Mouse (Mus musculus) left cerebral cortex, postnatal 25 days (tissue): ENCODE measurements around the gene Chchd4. TPM values are rescaled to one million over a fixed set of nuclear protein-coding genes. Genes with fewer than 3 reads are reported as not detected.
"Not testable (repeated sequence)": the region's sequence is repeated elsewhere in the genome, so short reads cannot be mapped to it uniquely, and the experiment has no call there.

Source experiments
- DNase-seq, 2 experiments: peaks; one replicate each; pipeline ENCODE4 v3.0.0; 2022; ENCODE audit warnings: low spot score in 2 of 2, mixed read lengths in 1 of 2
- intact Hi-C: fragments of 180-260 bp; cut with DNase I; formaldehyde crosslinking; loops from one replicate; pipeline ENCODE4 v1.15.1; 2025
- total RNA-seq, 2 experiments: library from RNA; stranded (reverse); gene quantifications; 2 replicates each; pipeline ENCODE4 v1.2.3; 2021

Chchd4 gene
- total RNA-seq, 2 experiments from 2014 or later, result 19.5 to 20.9 TPM

DNA sequence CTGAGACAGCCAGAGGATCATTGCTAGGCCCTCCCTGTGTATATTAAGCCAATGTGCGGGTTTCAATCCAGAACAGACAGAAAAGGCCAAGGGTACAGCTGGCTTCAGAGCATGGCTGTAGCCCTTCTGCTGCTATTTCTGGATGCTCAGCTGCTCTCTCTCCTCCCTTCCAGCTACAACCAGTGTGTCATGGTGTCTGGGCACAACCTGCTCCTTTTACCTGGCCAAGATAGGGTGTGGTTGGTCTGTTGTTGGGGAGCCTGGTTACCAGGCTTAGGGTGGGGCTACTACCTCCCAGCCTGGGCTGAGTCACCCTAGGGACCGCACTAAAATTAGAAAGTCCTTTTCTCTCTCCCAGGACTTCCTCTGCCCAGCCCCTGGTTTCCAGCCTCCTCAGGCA lies 10.0 kb upstream of the Chchd4 start:
- intact Hi-C loops, result no loop called here
- no peak for DNase-seq

DNA sequence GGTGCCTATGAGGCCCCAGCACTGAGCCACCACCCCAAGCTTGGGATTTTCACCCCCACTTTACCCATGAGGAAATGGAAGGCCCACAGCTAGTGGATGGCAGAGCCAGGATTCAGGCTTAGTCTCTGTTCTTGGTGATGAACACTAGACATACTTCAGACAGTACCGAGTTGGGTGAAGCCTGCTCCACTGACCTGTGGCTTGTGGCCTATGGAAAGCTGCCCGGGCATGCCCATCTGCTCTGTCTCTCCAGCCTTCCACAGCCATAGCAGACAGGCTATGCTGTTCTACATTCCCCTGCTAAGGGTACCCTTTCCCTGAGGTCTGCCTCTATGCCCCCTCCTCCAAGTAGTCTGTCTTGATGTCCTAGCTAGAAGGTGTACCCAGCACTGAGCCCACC lies 3.2 kb upstream of the Chchd4 start:
- intact Hi-C loops, result no loop called here

DNA sequence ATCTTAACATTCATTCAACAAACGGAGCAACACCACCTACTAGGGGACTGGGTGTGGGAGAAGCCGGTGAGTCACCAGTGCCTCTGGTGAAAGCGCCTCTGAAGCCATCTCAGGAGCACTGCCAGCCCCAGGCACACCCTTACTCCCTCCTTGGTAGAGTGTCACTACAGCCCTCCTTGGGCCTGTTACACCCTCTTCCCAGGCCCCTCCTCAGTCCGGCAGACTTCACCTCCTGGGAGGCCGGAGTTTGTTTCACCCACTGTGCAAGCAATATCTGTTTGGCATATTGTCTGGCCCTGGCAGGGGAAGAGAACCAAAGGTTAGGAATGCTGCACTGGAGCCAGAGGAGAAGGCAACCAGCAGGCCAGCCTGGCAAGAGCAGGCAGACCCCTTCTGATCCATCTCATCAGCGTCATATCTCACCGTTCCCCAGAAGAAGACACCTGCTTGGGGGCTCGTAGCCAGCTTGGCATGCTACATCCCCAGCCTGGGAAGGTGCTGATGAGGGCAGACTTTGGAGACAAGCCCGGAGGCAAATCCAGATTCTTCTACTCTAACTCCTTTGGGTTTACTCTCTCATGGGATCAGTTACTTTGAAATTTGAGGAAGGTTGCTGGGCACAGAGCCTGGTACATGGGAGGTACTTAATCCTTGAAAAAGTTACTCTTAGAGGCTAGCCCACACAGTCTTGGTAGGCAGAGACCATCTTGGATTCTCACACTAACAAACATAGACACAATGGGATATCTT lies 1.3 kb upstream of the Chchd4 start:
- peak in 1 of 2 experiments; percentile 69 for DNase-seq
- intact Hi-C loops, result no loop called here

More for the DNA sequence above, 3.2 kb upstream of the Chchd4 start:
- no peak for DNase-seq

DNA sequence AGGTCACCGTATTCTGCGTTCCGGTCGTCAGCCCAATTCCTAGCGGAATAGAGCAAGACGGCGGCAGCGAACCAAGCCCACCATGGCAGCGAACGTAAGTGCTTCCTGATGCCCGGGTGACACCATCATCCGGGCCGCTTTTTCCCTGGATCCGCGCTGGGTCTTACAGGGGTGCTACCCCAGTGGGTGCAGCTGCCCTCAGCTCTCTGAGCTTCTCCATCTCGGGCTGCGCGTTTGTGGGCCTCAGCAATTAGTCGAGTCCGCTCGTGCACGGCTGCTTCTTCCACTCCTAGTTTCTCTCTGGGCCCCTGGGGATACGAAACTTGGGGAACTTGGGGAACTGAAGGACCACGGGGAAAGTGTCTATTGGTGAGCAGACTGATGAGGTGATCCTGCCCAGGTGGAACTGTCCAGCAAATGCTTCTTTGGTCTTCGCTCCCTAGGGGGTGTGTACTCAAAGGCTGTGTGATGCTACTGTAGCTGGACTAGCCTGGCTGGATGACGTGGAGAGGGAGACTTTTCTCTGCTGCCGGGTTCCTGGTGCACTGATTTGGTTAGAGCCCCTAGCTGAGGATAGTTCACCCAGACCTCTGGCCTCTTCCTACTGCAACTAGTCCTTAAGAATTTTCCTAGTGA lies 577 bp upstream of the Chchd4 start:
- no peak for DNase-seq
- intact Hi-C loops, result loop anchor here (1.0 kb wide), 1 partner anchor 41 kb away; the partner anchor contains the start of genes Lsm3 and Xpc

DNA sequence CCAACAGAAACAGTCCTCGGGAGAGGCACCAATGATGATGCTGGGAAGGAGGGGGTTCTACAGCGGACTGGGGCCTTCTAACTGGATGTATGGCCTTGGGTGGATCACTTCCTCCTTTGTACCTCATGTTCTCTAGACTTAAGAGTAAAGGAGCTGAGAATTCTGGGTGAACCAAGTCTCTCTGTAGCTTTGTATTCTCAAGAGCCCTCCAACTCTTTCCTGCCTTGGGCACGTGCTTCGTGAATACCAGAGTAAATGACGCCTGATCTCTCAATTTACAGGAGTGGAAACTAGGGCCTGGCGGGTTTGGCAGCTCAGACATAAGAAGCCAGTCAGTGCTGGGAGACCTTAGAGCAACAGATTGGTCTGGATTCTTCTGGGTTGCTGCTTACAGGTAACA lies 1.0 kb downstream of the Chchd4 start:
- intact Hi-C loops, result no loop called here

DNA sequence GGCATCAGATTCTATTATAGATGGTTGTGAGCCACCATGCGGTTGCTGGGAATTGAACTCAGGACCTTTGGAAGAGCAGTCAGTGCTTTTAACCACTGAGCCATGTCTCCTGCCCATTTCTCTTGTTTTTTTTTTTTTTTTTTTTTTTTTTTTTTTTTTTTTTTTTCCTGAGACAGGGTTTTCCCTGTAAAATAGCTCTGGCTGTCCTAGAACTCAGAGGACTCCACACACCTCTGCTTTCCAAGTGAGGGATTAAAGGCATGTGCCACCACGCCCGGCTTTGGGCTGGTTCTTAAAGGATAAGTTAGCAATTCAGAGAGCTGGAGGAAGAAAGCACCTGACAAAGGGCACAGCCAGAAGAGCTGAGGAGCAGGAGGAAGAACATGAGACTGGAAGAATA lies 1.9 kb downstream of the Chchd4 start:
- intact Hi-C loops, DNase-seq: not testable (repeated sequence)

More for the DNA sequence above, 1.0 kb downstream of the Chchd4 start:
- DNase-seq, result no peak

DNA sequence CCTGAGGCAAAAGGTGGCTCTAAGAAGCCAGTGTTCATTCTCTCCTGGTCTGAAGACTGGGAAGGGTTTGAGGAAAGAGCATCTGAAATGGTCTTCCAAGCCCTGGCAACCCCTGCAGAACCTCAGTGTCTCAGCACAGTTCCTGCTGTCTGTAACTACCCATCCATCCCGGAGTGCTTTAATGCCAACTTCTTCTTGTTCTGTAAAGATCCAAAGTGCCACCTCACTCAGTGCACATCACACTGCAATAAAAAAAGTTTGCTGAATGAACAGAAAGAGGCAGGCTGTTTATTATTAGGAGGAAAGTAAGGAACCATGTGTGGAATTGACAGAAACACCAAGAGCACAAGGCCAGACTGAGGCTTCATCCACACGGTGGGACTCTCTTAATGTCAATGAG lies 2.6 kb downstream of the Chchd4 start:
- intact Hi-C loops, result no loop called here
- DNase-seq, result no peak

DNA sequence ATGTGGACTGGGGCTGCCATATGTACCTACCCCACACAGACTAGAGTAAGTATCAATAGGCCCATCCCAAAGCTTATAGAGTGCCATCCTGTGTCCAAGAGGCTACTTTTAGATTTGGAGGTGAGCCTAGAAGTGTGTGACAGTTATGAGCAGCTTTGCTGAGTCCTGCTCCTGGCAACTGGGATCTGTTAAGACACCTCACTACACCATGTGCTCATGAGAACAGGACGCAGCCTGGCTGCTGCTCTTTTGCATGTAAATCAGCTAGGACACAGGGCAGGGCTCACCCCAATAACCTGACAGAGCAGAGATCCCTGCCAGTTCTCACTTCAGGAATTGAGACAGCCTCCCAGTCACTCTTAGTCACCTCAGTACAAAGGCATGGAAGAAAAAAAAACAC lies 6.2 kb downstream of the Chchd4 start:
- no peak for DNase-seq
- intact Hi-C loops, result no loop called here

DNA sequence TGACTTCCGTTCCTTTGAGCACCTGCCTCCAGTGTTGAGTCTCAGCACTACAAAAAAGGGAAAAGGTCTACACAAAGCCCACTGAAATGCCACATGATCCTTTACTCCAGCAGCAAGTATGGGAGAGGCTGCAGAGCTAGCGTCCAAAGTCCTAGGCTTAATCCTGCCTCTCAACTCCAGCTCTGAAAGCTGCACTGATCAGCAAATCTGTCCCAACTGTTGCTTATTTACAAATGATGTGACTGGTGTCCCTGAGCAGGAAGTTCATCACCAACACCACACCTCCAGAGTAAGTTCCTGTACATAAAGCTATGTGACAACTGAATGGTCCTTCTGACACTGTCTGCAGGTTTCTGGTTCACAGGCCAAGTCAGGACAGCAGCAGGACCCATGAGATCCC lies 7.6 kb downstream of the Chchd4 start:
- no peak for DNase-seq
- intact Hi-C loops, result no loop called here

DNA sequence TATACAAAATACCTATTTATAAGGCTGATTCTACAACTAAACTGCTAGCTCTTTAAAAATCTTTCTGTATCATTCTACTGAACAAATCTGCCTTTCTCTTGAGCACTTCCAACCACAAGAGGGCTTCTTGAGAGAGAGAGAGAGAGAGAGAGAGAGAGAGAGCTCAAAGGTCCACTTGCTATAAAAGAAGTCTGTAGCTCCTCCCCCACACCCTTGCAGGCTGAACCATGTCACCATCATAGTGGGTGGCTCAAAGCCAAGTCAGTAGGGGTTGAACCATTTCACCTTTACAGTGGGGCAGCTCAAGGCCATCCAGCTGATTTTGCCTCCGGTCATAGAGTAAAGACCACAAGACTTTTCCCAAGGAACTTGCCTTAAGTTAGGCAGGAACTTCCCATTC lies 13.9 kb downstream of the Chchd4 start:
- intact Hi-C loops, result no loop called here

DNA sequence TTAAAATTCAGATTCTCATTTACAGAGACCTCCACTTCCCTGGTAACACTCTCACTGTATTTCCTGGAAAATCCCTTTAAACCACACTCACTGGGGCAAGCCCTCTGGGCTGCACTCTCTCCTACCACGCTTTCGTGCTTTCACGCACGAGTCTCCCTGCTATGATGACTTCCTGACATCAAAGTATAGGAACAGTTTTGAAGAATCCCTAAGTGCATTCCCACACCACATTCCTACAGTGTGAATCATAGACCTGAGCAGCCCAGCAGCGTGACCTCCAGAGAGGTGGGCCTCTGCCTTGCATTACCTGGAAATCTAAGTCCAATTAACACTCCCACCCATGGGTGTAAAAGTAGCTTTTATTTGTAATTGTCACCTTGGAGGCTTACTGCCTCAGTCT lies 18.8 kb downstream of the Chchd4 start:
- DNase-seq, result no peak
- intact Hi-C loops, result no loop called here

More for the DNA sequence above, 13.9 kb downstream of the Chchd4 start:
- no peak for DNase-seq

DNA sequence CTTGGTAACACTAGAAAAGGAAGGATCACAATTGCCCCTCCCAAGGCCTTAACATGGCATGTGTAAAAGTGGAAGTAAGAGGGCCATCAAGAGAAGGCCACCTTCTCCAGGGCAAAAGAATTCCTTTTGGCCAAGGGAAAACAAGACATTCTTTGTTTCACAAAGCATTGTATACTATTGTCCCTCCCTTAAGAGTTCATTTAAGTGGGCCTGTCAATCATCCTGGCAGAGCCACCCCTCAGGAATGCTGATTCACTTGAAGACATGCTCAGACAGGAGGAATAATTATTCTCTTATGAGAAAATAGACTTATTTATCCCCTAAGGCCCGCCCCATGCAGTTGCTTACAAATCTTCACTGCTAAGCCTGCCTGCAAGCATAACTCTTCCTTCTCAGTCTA lies 21.3 kb downstream of the Chchd4 start:
- intact Hi-C loops, result no loop called here
- no peak for DNase-seq

DNA sequence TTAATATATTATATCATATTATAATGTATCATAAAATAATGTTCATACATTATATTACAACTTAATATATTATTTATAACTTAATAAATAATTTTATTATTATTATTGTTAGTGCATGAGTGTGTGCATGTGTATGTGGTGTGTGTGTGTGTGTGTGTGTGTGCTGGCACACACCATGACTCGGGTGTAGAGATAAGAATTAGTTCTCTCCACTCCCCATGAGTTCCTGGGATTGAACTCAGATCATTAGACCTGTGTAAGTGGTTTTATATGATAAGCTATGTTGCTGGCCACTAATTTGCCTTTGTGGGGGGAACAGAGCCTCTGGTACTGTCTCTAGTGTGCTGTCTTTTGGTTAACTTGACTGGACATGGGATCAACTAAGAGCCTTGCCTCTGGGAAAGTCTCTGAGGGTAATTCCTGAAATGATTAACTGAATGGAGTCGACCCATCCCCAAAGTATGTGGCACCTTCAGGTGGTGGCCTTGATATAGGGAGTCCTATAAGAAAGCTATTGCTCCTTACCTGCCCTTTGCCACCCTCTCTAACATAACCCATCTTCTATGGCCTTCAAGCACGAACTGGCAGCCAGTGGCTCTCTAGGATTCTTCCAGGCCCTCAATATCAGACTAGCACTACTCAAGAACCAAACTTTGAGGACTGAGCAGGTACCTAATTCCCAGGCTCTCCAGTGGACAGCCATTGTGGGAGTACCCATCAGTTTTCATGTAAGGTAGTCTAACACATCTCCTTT lies 23.7 kb downstream of the Chchd4 start:
- no peak for DNase-seq

DNA sequence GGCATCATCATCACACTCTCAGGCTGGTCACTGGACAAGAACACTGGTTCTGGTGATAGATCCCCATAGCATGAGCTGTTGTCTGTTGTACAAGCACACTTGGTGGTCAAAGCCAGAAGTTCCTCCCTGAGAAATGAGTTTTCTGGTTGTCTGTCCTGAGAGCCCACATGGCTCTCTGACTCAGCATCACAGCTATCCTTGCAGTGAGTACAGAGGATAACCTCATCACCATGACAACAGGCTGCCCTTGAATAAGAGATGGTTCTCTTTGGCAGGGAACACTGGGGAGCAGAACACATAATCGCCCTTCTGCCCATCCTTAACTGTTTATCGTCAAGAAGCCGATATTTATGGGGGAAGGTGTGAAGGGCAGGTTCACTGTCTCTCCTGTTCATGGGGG lies 28.0 kb downstream of the Chchd4 start:
- intact Hi-C loops, result no loop called here

More for the DNA sequence above, 23.7 kb downstream of the Chchd4 start:
- intact Hi-C loops, result no loop called here

DNA sequence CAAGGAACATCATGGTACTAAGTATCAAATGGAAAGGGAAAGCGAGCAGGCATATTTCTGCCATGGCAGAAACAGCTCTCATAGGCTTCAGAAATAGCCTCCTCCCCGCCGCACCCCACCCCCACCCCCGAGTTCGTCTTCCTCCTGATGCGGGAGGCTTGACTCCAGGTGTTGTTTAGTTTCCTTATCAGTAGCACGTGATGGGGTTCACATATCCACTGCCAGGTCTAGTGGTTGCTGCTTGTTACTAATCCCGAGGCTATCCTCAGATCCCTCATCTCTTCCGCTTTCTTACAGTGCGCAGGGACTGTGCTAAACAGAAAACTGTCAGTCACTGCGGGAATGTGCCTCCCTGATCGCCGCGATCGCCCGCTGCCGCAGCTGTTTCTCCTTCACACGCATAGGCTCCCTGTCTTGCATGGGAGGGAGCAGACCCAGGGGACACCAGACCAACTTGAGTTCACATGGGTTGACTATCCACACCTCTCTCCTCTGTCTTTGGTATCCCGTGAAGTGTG lies 32.1 kb downstream of the Chchd4 start:
- intact Hi-C loops, result loop anchor here (2.0 kb wide), 1 partner anchor 74 kb away; the partner anchor contains the start of genes Lsm3 and Xpc
- peak in 1 of 2 experiments; percentile 18 for DNase-seq

More for the DNA sequence above, 28.0 kb downstream of the Chchd4 start:
- DNase-seq, result no peak

DNA sequence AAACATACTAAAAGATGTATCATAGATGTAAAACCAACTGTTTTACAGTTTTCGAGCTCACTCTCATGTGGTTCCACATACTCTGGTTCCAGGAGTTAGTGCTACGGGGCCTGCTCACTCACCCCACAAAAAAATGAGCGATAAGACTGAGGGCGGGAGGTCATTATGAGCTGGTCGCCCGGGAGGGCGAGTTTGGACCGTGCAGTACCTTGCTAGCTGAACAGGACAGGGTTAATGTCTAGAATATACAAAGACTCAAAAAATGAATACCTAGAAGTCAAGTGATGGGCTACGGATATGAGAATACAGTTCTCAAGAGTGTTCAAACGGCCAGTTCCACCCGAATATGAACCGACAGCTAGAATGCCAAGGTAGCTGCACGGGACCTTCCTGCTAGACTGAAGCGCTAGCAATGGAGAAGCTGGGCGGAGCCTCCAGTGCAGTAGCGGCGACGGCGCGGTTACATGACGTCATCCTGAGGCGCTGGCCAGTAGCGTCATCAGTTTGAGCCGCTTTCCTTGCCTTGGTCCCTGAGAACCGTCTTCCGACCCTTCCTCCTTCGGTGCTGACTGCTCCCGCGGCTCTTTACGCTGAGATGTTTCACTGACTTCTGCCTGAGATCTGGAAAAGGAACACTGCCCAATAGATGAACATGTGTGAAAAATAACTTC lies 32.7 kb downstream of the Chchd4 start:
- peak; percentile 99 for DNase-seq
- intact Hi-C loops, result loop anchor here (2.0 kb wide), 1 partner anchor 74 kb away; the partner anchor contains the start of genes Lsm3 and Xpc

DNA sequence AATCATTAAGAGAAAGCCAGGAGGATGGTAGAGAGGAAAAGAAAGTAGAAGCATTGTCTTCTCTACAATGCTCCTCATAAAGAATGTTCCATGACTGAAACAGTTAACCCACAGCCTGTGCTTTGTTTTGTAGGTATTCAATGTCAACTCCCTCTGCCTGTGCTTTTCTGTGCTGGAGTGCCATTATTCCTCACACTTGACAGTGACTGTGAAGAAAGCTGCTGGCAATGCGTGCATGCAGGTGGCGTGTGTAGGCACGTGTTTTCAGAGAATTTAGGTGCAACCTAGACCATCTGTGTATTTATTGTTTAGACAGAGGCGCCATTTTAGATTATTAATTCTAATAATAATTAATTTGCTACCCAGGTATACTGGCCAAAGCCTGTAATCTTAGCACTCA lies 49.2 kb downstream of the Chchd4 start:
- no peak for DNase-seq
- intact Hi-C loops, result no loop called here

DNA sequence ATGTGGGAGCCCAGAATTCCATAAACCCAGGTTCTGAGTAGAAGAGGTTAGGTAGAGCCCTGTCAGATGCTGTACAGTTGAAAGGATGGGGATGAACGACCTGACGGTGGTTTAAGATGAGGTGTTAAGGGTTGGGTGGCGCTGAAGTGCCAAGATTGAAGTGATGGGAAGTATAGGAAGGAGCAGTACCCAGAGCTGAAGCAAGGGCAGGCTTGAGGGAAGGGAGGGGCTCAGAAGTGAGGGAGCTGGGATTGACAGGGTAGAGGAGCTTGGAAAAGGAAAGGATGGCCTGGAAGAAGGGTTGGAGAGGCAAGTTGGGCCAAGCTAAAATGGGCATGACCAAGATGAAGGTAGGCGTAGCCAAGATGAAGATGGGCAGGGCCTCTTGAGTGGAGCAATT lies 51.7 kb downstream of the Chchd4 start:
- intact Hi-C loops, result no loop called here
- DNase-seq, result no peak

DNA sequence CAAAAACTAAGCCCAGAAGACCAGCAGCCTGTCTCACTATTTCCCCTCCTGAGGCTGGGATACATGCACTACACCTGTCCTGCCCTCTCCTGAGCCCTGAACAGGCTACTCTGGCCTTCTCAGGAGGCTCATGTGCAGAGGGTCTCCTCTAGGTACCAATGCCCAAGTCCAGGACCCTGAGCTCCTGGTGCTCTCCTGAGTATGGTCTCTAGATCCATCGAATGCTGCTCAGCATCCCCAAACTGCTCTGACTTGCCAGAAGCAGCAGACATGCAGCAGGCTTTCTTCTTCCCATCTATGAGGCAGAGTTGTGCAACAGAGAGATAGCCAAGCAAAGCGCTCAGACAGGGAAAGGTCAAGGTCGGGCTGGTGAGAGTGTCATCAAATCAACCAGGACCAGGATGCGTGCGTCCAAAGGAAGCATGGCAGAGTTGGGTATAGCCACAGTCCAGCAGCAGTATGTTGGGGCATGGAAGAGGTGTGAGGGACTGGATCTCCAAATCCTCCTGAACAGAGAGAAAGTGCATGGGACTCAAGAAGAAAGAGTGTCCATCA lies 56.0 kb downstream of the Chchd4 start:
- intact Hi-C loops, result no loop called here
- no peak for DNase-seq
